Mouse (Mus musculus) thymus, postnatal 36 days (tissue): ENCODE data around the gene Zbtb16.
A peak's percentile ranks its signal among the peaks of the same experiment; 100 is the strongest.

Source experiments
- DNase-seq, 2 experiments: peaks; one replicate each; pipeline ENCODE4 v3.0.0; 2022; ENCODE audit warnings: mixed read lengths in 2 of 2

Gene Zbtb16

GRCm38 (mm10) chr9:48724733-48725132 lies 111.3 kb downstream of the Zbtb16 start:
- DNase-seq = no peak

- DNase-seq = no peak
Observed at GRCm38 (mm10) chr9:48723511-48724304, 112.3 kb downstream of the Zbtb16 start.

GRCm38 (mm10) chr9:48723025-48723424 lies 113.0 kb downstream of the Zbtb16 start:
- no peak for DNase-seq

- DNase-seq = no peak
Observed at GRCm38 (mm10) chr9:48722261-48722920, 113.6 kb downstream of the Zbtb16 start.

GRCm38 (mm10) chr9:48721655-48722054 lies 114.4 kb downstream of the Zbtb16 start:
- no peak for DNase-seq

- no peak for DNase-seq
Observed at GRCm38 (mm10) chr9:48721172-48721571, 114.8 kb downstream of the Zbtb16 start.

GRCm38 (mm10) chr9:48720251-48720963 lies 115.6 kb downstream of the Zbtb16 start:
- DNase-seq = no peak

- no peak for DNase-seq
Observed at GRCm38 (mm10) chr9:48719619-48720018, 116.4 kb downstream of the Zbtb16 start.

GRCm38 (mm10) chr9:48716549-48716948 lies 119.5 kb downstream of the Zbtb16 start:
- DNase-seq = no peak

GRCm38 (mm10) chr9:48715042-48715441 lies 121.0 kb downstream of the Zbtb16 start:
- peak in 1 of 2 experiments; percentile 17 for DNase-seq

- no peak for DNase-seq
Observed at GRCm38 (mm10) chr9:48713779-48714178, 122.2 kb downstream of the Zbtb16 start.

GRCm38 (mm10) chr9:48712985-48713765 lies 122.8 kb downstream of the Zbtb16 start:
- DNase-seq = no peak

- DNase-seq = peak; percentile 7 to 34
Observed at GRCm38 (mm10) chr9:48711826-48712225, 124.2 kb downstream of the Zbtb16 start.

GRCm38 (mm10) chr9:48711296-48711781 lies 124.7 kb downstream of the Zbtb16 start:
- peak; percentile 5 to 18 for DNase-seq

GRCm38 (mm10) chr9:48710355-48711295 lies 125.4 kb downstream of the Zbtb16 start:
- no peak for DNase-seq

- no peak for DNase-seq
Observed at GRCm38 (mm10) chr9:48707824-48708229, 128.2 kb downstream of the Zbtb16 start.

- DNase-seq = no peak
Observed at GRCm38 (mm10) chr9:48707134-48707823, 128.7 kb downstream of the Zbtb16 start.

GRCm38 (mm10) chr9:48701296-48701695 lies 134.7 kb downstream of the Zbtb16 start:
- DNase-seq = no peak

- DNase-seq = no peak
Observed at GRCm38 (mm10) chr9:48700871-48701270, 135.2 kb downstream of the Zbtb16 start.

GRCm38 (mm10) chr9:48697470-48697815 lies 138.6 kb downstream of the Zbtb16 start:
- no peak for DNase-seq
